ENCODE assay signal across 23 mouse cellular contexts in the genomic region with DNA sequence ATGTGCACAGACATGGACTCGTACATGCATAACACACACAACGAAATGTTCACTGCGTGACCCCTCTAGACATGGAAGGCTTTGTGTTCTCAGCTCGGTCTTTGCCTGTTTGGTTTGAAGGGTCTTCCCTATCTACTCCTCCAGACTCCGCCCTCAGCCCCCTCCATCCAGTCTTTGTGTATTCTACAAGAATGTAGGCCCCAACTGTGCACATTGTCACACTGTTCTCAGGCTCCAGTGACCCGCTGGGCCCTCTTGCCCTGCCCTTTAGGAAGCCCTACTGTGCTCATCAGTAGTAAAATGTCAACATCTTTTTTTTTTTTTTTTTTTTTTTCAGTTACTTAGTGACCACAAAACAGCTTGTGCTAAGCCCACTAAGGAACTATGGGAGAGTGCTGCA.
A peak's percentile ranks its signal among the peaks of the same experiment; 100 is the strongest.
DNase-seq lines count a peak whose midpoint lies in the region; ATAC-seq lines count a peak whose summit lies in the region.
"Had no signal": no experiment of that assay in that cellular context is flagged by ENCODE, and none has a peak within 500 bp of the region (broad histone marks: within the 10 kb centered on the region; RNA-seq: fewer than 3 reads in every experiment).

No protein-coding gene starts in this region.

- peak overlapping the region; percentile 77 for H3K27ac ChIP-seq in hindbrain, embryonic 10.5 days
- H3K27ac ChIP-seq in hindbrain, embryonic 13.5 days: no peak overlapping the region
- no peak overlapping the region for H3K27ac ChIP-seq in midbrain, embryonic 16.5 days (ENCODE audit: low read length)
- no peak overlapping the region for H3K27ac ChIP-seq in midbrain, embryonic 13.5 days
- H3K27ac ChIP-seq: embryonic facial prominence, embryonic 15.5 days; heart, embryonic 13.5 days; macrophage had no signal

- 29% methylated on average over 6 of the region's 6 CpGs for WGBS in hindbrain, embryonic 10.5 days
- WGBS in hindbrain, embryonic 13.5 days: 23% methylated on average over 6 of the region's 6 CpGs
- 22% methylated on average over 6 of the region's 6 CpGs for WGBS in midbrain, embryonic 16.5 days
- 29% methylated on average over 6 of the region's 6 CpGs for WGBS in midbrain, embryonic 13.5 days

- peak; percentile 71 for DNase-seq in embryo, embryonic 10 days (ENCODE audit: low spot score)
- no peak for DNase-seq in embryo, embryonic 9.5 days (ENCODE audit: extremely low spot score)
- DNase-seq in hindbrain, embryonic 10.5 days (ENCODE audit: low spot score): peak; percentile 56
- DNase-seq in retina, postnatal 1 day: peak; percentile 65
- no peak for DNase-seq in right cerebral cortex, adult 2 months (ENCODE audit: low spot score in 2 of 2)
- DNase-seq: adrenal gland, postnatal 36 days; cerebellum, adult 11 months; gastrocnemius, postnatal 14 days; heart, adult 18-20 months; heart, postnatal 14 days; kidney, adult 11 months; right cerebral cortex, adult 18-20 months; thymus, postnatal 25 days had no signal

- no peaks in the 10 kb centered on the region for H3K9me3 ChIP-seq in hindbrain, embryonic 10.5 days
- no peaks in the 10 kb centered on the region for H3K9me3 ChIP-seq in hindbrain, embryonic 13.5 days
- no peaks in the 10 kb centered on the region for H3K9me3 ChIP-seq in midbrain, embryonic 16.5 days (replicated peaks; ENCODE audit: control insufficient read depth, low read length, poor library complexity, severe bottlenecking)
- H3K9me3 ChIP-seq in midbrain, embryonic 13.5 days: no peaks in the 10 kb centered on the region
- H3K9me3 ChIP-seq: embryonic facial prominence, embryonic 15.5 days; heart, embryonic 13.5 days; midbrain, embryonic 12.5 days; neural tube, embryonic 13.5 days; stomach, embryonic 15.5 days had no signal

- no peak for ATAC-seq in hindbrain, embryonic 13.5 days (ENCODE audit: low FRiP score)
- 0 out of 2 replicates have a peak, but pooled peaks have one; percentile 29 for ATAC-seq in midbrain, embryonic 16.5 days
- no peak for ATAC-seq in midbrain, embryonic 13.5 days

- no peaks in the 10 kb centered on the region for H3K27me3 ChIP-seq in hindbrain, embryonic 10.5 days (ENCODE audit: insufficient read depth, poor library complexity, severe bottlenecking)
- no peaks in the 10 kb centered on the region for H3K27me3 ChIP-seq in hindbrain, embryonic 13.5 days
- no peaks in the 10 kb centered on the region for H3K27me3 ChIP-seq in midbrain, embryonic 16.5 days (ENCODE audit: control insufficient read depth, insufficient read depth, low read depth, low read length)
- H3K27me3 ChIP-seq in midbrain, embryonic 13.5 days: no peaks in the 10 kb centered on the region
- H3K27me3 ChIP-seq: embryonic facial prominence, embryonic 15.5 days; heart, embryonic 13.5 days; midbrain, embryonic 12.5 days; neural tube, embryonic 13.5 days; stomach, embryonic 15.5 days had no signal

- H3K4me1 ChIP-seq in hindbrain, embryonic 10.5 days (replicated peaks): peaks cover 72% of the 10 kb centered on the region
- peaks cover 52% of the 10 kb centered on the region for H3K4me1 ChIP-seq in hindbrain, embryonic 13.5 days (replicated peaks)
- peaks cover 33% of the 10 kb centered on the region for H3K4me1 ChIP-seq in midbrain, embryonic 16.5 days (ENCODE audit: control insufficient read depth, insufficient read depth, low read length)
- H3K4me1 ChIP-seq in midbrain, embryonic 13.5 days (replicated peaks): peaks cover 57% of the 10 kb centered on the region

- H3K4me3 ChIP-seq in hindbrain, embryonic 10.5 days: no peak overlapping the region
- H3K4me3 ChIP-seq in hindbrain, embryonic 13.5 days: no peak overlapping the region
- no peak overlapping the region for H3K4me3 ChIP-seq in midbrain, embryonic 16.5 days (ENCODE audit: low read depth, low read length)
- no peak overlapping the region for H3K4me3 ChIP-seq in midbrain, embryonic 13.5 days (replicated peaks)
- H3K4me3 ChIP-seq: embryonic facial prominence, embryonic 15.5 days; heart, embryonic 13.5 days; midbrain, embryonic 12.5 days; myocyte; neural tube, embryonic 13.5 days; stomach, embryonic 15.5 days had no signal

- no peak overlapping the region for H3K9ac ChIP-seq in hindbrain, embryonic 13.5 days
- H3K9ac ChIP-seq in midbrain, embryonic 16.5 days (ENCODE audit: low read depth, low read length): no peak overlapping the region
- H3K9ac ChIP-seq in midbrain, embryonic 13.5 days (replicated peaks): no peak overlapping the region
- H3K9ac ChIP-seq: embryonic facial prominence, embryonic 15.5 days; heart, embryonic 13.5 days; stomach, embryonic 15.5 days had no signal

- H3K4me2 ChIP-seq in hindbrain, embryonic 13.5 days: no peak overlapping the region
- H3K4me2 ChIP-seq in midbrain, embryonic 16.5 days (ENCODE audit: low read length): no peak overlapping the region
- no peak overlapping the region for H3K4me2 ChIP-seq in midbrain, embryonic 13.5 days (replicated peaks)
- H3K4me2 ChIP-seq: embryonic facial prominence, embryonic 15.5 days; heart, embryonic 13.5 days; midbrain, embryonic 12.5 days; neural tube, embryonic 13.5 days; stomach, embryonic 15.5 days had no signal

- peaks cover 9% of the 10 kb centered on the region; the same call in 1 of the 2 replicates for H3K36me3 ChIP-seq in hindbrain, embryonic 10.5 days
- H3K36me3 ChIP-seq in hindbrain, embryonic 13.5 days: no peaks in the 10 kb centered on the region
- no peaks in the 10 kb centered on the region for H3K36me3 ChIP-seq in midbrain, embryonic 16.5 days (ENCODE audit: control insufficient read depth, insufficient read depth, low read length)
- no peaks in the 10 kb centered on the region for H3K36me3 ChIP-seq in midbrain, embryonic 13.5 days
- H3K36me3 ChIP-seq: embryonic facial prominence, embryonic 15.5 days; heart, embryonic 13.5 days; midbrain, embryonic 12.5 days; neural tube, embryonic 13.5 days; stomach, embryonic 15.5 days had no signal

Comparison
In these comparisons a context has a peak if more than half of its experiments do, and no peak if none do; other contexts are left out.
1. DNase-seq: peak in embryo, embryonic 10 days (single experiment), hindbrain, embryonic 10.5 days (single experiment) and retina, postnatal 1 day (single experiment); none in embryo, embryonic 9.5 days (single experiment) and right cerebral cortex, adult 2 months (0 of 2).